Mouse (Mus musculus) CD4-positive, CD25-positive, alpha-beta regulatory T cell, adult 2 months (primary cell): ENCODE measurements around the gene Bloc1s3.

Experiments used
- DNase-seq: peaks from one replicate; pipeline ENCODE4 v3.0.0-alpha.2; 2012; ENCODE audit warnings: low read depth, low spot score

Bloc1s3 gene

DNA sequence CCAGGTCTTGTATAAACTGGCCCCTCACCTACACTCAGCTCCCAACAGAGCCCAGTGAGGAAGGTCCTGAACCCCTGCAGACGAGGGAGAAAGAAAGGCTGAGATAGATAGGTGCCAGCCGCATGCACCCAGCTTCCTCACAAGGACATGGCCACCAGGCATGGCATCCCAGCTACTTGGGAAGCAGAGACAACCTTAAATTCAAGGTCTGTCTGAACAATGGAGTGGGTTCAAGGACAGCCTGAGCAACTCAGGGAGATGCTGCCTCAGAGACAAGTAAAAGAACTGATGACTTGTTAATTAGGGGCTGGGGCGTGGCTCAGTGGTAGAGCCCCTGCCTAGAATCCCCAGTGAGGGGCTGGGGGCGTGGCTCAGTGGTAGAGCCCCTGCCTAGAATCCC lies 53.0 kb downstream of the Bloc1s3 start:
- no peak for DNase-seq
